Mouse (Mus musculus): ENCODE measurements around the gene Mxra8. TPM values are rescaled to one million over a fixed set of nuclear protein-coding genes. Genes with fewer than 3 reads are reported as not detected.
A peak's percentile ranks its signal among the peaks of the same experiment; 100 is the strongest.

The Mxra8 gene
- total and polyA plus RNA-seq, 3 experiments, result 0.33 TPM; not detected in 2

DNA sequence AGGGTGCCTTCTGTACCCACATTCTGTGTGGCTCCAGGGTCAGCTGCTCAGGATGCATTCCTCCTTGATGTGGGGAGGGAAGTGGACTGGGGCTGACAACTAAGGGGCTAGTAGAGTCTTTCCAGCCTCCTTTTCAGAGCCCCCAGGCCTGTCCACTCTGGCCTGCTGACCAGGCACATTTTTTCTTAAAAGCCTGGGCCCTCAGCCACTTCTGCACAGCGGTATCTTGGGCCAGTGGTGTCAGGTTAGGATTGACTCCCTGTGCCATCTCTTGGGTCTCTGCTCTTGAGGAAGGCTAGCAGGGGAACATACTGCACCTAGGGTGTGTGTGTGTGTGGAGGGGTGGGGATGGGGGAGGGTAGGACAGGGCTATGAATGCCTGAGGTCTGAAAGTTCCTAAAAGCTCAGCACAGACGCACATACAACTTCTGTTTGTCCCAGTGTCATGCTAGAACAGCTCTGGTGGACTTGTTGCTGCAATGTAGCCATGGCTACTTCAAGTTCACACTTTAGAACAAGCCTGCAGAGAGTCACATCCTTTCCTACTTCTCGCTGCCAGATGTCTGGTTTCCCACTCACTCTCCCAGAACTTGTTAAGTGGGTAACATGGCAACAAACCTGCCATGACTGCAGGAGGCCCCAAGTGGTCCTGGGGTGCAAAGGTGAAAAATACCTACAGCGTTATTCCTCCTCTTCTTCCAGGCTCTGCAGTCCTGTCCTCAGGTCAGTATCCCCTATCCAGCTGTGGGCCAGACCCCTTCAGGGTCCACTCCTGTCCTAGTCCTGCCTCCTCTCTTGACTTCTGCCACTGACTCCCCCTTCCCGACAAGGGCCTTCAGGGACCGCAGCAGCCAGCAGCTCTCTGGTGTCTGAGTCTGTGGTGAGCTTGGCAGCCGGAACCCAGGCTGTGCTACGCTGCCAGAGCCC, 859 bp downstream of the Mxra8 start:
- peaks cover 2% of the 10 kb centered on the region for H3K36me3 ChIP-seq (replicated peaks)
- ATAC-seq (ENCODE audit: extremely low read depth, insufficient number of reproducible peaks, low FRiP score, poor library complexity, severe bottlenecking) (no peak), DNase-seq (ENCODE audit: low spot score) (no peak)
- H3K4me3 ChIP-seq (ENCODE audit: low read depth, low read length), result peak overlapping the region; percentile 68
- TF ChIP-seq GATA2 (IDR thresholded peaks at IDR 0.05; ENCODE audit: borderline replicate concordance, low read depth, low read length), result no peak
- TF ChIP-seq TAL1 (conservative IDR thresholded peaks at IDR 0.05; ENCODE audit: low read depth, low read length), result no peak
- TF ChIP-seq GATA1 (IDR thresholded peaks at IDR 0.05; ENCODE audit: borderline replicate concordance, low read length), result no peak
- TF ChIP-seq CTCF (IDR thresholded peaks at IDR 0.05; ENCODE audit: low read depth, low read length), result no peak
- no peak for TF ChIP-seq POLR2AphosphoS5 (IDR thresholded peaks at IDR 0.05; ENCODE audit: insufficient replicate concordance, low read depth, low read length)
- peaks cover 33% of the 10 kb centered on the region for H3K27me3 ChIP-seq (ENCODE audit: insufficient read depth, low read length)
- H3K9me3 ChIP-seq (replicated peaks), result peaks cover 5% of the 10 kb centered on the region; the same call in 1 of the 2 replicates
- H3K4me1 ChIP-seq (ENCODE audit: insufficient read depth, low read depth, low read length), result peaks cover 27% of the 10 kb centered on the region

GRCm38 (mm10) chr4:155841003-155841454, 1.5 kb downstream of the Mxra8 start:
- DNase-seq (ENCODE audit: low spot score) (peak; percentile 24), ATAC-seq (ENCODE audit: extremely low read depth, insufficient number of reproducible peaks, low FRiP score, poor library complexity, severe bottlenecking) (peak; percentile 63; the same call in 1 of the 2 replicates)
- peaks cover 27% of the 10 kb centered on the region for H3K4me1 ChIP-seq (ENCODE audit: insufficient read depth, low read depth, low read length)
- peaks cover 5% of the 10 kb centered on the region; the same call in 1 of the 2 replicates for H3K9me3 ChIP-seq (replicated peaks)
- peak overlapping the region; percentile 68 for H3K4me3 ChIP-seq (ENCODE audit: low read depth, low read length)
- peaks cover 33% of the 10 kb centered on the region for H3K27me3 ChIP-seq (ENCODE audit: insufficient read depth, low read length)
- TF ChIP-seq TAL1 (conservative IDR thresholded peaks at IDR 0.05; ENCODE audit: low read depth, low read length), result no peak
- TF ChIP-seq GATA2 (IDR thresholded peaks at IDR 0.05; ENCODE audit: borderline replicate concordance, low read depth, low read length), result no peak
- TF ChIP-seq CTCF (IDR thresholded peaks at IDR 0.05; ENCODE audit: low read depth, low read length), result no peak
- no peak for TF ChIP-seq POLR2AphosphoS5 (IDR thresholded peaks at IDR 0.05; ENCODE audit: insufficient replicate concordance, low read depth, low read length)
- TF ChIP-seq GATA1 (IDR thresholded peaks at IDR 0.05; ENCODE audit: borderline replicate concordance, low read length), result no peak
- no peaks in the 10 kb centered on the region for H3K36me3 ChIP-seq (replicated peaks)

DNA sequence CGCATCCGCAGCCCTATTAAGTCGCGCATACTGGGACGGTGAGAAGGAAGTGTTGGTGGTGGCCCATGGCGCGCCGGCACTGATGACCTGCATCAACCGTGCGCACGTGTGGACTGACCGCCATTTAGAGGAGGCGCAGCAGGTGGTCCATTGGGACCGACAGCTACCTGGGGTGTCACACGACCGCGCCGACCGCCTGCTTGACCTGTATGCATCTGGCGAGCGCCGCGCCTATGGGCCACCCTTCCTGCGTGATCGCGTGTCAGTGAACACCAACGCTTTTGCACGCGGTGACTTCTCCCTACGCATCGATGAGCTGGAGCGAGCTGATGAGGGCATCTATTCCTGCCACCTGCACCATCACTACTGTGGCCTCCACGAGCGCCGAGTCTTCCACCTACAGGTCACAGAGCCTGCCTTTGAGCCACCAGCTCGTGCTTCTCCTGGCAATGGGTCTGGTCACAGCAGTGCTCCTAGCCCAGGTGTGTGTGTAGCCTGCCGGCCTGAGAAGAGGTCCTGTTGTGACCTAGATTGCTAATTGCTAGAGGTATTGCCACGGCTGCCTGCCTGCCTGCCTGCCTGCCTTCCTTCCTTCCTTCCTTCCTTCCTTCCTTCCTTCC, 2.3 kb downstream of the Mxra8 start:
- no peak for DNase-seq (ENCODE audit: low spot score)
- ATAC-seq (ENCODE audit: extremely low read depth, insufficient number of reproducible peaks, low FRiP score, poor library complexity, severe bottlenecking), result no peak
- Histone ChIP-seq H3K9me3 (replicated peaks) (peaks cover 5% of the 10 kb centered on the region; the same call in 1 of the 2 replicates), H3K4me3 (ENCODE audit: low read depth, low read length) (no peak overlapping the region; the same call in 1 of the 2 replicates), H3K27me3 (ENCODE audit: insufficient read depth, low read length) (peaks cover 33% of the 10 kb centered on the region), H3K4me1 (ENCODE audit: insufficient read depth, low read depth, low read length) (peaks cover 31% of the 10 kb centered on the region), H3K36me3 (replicated peaks) (no peaks in the 10 kb centered on the region)
- TF ChIP-seq GATA1 (IDR thresholded peaks at IDR 0.05; ENCODE audit: borderline replicate concordance, low read length) (no peak), TAL1 (conservative IDR thresholded peaks at IDR 0.05; ENCODE audit: low read depth, low read length) (no peak), POLR2AphosphoS5 (IDR thresholded peaks at IDR 0.05; ENCODE audit: insufficient replicate concordance, low read depth, low read length) (no peak), GATA2 (IDR thresholded peaks at IDR 0.05; ENCODE audit: borderline replicate concordance, low read depth, low read length) (no peak), CTCF (IDR thresholded peaks at IDR 0.05; ENCODE audit: low read depth, low read length) (no peak)

- Histone ChIP-seq H3K4me1 (ENCODE audit: insufficient read depth, low read depth, low read length) (peaks cover 42% of the 10 kb centered on the region), H3K4me3 (ENCODE audit: low read depth, low read length) (no peak overlapping the region), H3K27me3 (ENCODE audit: insufficient read depth, low read length) (peaks cover 33% of the 10 kb centered on the region), H3K9me3 (replicated peaks) (peaks cover 5% of the 10 kb centered on the region; the same call in 1 of the 2 replicates), H3K36me3 (replicated peaks) (no peaks in the 10 kb centered on the region)
- no peak for DNase-seq (ENCODE audit: low spot score)
- ATAC-seq (ENCODE audit: extremely low read depth, insufficient number of reproducible peaks, low FRiP score, poor library complexity, severe bottlenecking), result no peak
- TF ChIP-seq CTCF (IDR thresholded peaks at IDR 0.05; ENCODE audit: low read depth, low read length) (no peak), GATA1 (IDR thresholded peaks at IDR 0.05; ENCODE audit: borderline replicate concordance, low read length) (no peak), POLR2AphosphoS5 (IDR thresholded peaks at IDR 0.05; ENCODE audit: insufficient replicate concordance, low read depth, low read length) (no peak), GATA2 (IDR thresholded peaks at IDR 0.05; ENCODE audit: borderline replicate concordance, low read depth, low read length) (no peak), TAL1 (conservative IDR thresholded peaks at IDR 0.05; ENCODE audit: low read depth, low read length) (no peak)
Measured at GRCm38 (mm10) chr4:155843231-155843630, 3.8 kb downstream of the Mxra8 start.

DNA sequence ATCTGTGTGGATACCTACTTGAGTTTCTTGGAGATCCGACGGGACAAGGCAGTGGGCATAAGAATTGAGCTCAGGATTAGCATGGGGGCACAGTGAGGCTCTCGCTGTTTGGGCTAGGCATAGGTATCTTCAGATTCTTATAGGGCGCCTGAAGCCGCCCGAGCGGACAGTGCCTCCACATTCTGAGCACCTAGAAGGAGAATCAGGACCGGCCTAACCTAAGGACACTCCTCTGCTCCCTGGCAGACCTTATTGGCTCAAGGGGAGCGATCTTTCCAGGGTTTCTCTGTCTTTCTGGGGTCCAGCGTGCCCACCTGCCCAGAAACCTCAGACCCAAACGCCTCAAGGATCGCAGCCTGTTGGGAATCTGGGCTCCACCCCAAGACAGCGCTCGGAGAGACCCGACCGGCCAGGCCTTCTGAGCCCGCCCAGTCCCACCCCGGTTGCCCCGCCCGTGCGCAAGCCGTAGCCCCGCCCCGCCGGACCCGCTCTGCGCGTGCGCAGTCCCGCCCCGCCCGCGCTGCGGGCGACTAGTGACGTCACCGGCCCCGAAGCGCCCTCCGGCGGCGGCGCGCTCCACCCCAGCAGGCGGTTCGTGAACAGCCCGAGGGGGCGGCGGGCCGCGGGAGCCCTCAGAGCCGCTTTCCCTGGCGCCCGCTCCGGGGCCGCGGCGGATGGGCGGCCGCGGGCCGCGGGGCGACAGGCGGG, 7.5 kb downstream of the Mxra8 start, which contains the start of gene Dvl1:
Dvl1 (plus strand) TSS at position 532 of the 708 bp plus-strand sequence.
- Histone ChIP-seq H3K36me3 (replicated peaks) (peaks cover 36% of the 10 kb centered on the region), H3K27me3 (ENCODE audit: insufficient read depth, low read length) (peaks cover 7% of the 10 kb centered on the region), H3K9me3 (replicated peaks) (no peaks in the 10 kb centered on the region), H3K4me1 (ENCODE audit: insufficient read depth, low read depth, low read length) (peaks cover 48% of the 10 kb centered on the region), H3K4me3 (ENCODE audit: low read depth, low read length) (peak within 1 kb of the TSS; percentile 91)
- ATAC-seq (ENCODE audit: extremely low read depth, insufficient number of reproducible peaks, low FRiP score, poor library complexity, severe bottlenecking) (peak; percentile 74), DNase-seq (ENCODE audit: low spot score) (peak; percentile 90)
- no peak for TF ChIP-seq POLR2AphosphoS5 (IDR thresholded peaks at IDR 0.05; ENCODE audit: insufficient replicate concordance, low read depth, low read length)
- TF ChIP-seq GATA2 (IDR thresholded peaks at IDR 0.05; ENCODE audit: borderline replicate concordance, low read depth, low read length), result no peak
- no peak for TF ChIP-seq TAL1 (conservative IDR thresholded peaks at IDR 0.05; ENCODE audit: low read depth, low read length)
- no peak for TF ChIP-seq CTCF (IDR thresholded peaks at IDR 0.05; ENCODE audit: low read depth, low read length)
- TF ChIP-seq GATA1 (IDR thresholded peaks at IDR 0.05; ENCODE audit: borderline replicate concordance, low read length), result no peak
